Mouse (Mus musculus): ENCODE data around the gene Spata3.

DNA sequence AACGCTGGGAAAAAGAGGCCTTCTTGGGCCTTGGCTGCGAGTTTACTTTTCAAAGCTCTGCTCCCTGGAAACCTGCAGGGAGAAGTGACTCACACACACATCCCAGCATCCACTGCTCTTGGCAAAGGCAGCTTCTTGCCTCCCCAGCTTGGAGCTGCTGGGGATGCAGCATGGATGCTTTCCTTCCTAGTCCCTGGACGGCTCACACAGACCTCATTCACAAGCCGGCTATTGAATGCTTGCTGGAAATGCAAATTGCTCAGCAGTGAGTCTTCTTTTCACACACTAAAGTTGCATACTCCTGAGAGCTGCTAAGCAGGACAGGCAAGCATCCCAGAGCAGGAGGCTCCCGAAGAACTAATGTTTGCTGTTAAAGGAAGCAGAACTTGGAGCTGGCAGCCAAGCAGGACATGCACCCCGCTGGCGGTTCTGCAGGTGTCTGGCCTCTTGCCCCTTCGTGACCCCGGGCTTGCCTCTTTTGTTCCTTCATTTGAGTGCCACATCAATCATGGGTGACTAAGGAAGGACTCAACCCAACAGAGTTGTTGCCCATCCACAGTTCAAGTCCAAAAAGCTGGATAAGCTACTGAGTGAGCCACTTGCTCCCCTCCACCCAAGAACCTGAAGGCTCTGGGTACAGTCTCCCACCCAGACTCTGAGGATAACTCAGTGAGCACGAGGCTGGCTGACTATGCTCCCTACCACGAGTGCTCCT is 15.8 kb downstream of the Spata3 start:
- TF ChIP-seq GATA1 (IDR thresholded peaks at IDR 0.05; ENCODE audit: borderline replicate concordance, low read length) (no peak), CTCF (IDR thresholded peaks at IDR 0.05; ENCODE audit: low read depth, low read length) (no peak), TAL1 (conservative IDR thresholded peaks at IDR 0.05; ENCODE audit: low read depth, low read length) (no peak)

Data from G1E (cell line).